Mouse (Mus musculus) hindbrain, embryonic 16.5 days (tissue): ENCODE measurements at regions not wholly inside any gene's neighbourhood (a gene's known extent, or its start where the extent isn't known, plus 50 kb on each side); places are given as distances from the start of the nearest gene placed in this dataset.

Source experiments
- ATAC-seq: fragments of 200-750 bp; cut with Nextera tagmentation; 2 replicates; pipeline ENCODE4 v1.8.0; 2017; ENCODE audit warnings: moderate TSS enrichment, moderate library complexity
- H3K27ac ChIP-seq: fragments of 300-500 bp; sonication (generic); 2 replicates; pipeline ENCODE4 v1.5.1; 2014; ENCODE audit warnings: low read depth, mild to moderate bottlenecking, control low read depth, low read length, moderate library complexity
- H3K27me3 ChIP-seq: fragments of 300-500 bp; sonication (generic); replicated peaks from 2 replicates; pipeline ENCODE4 v1.6.1; 2014; ENCODE audit warnings: low read length; ENCODE audit not compliant: control insufficient read depth, insufficient read depth
- H3K36me3 ChIP-seq: fragments of 300-500 bp; sonication (generic); 2 replicates; pipeline ENCODE4 v1.6.1; 2014; ENCODE audit warnings: mild to moderate bottlenecking, low read length, moderate library complexity, mixed read lengths; ENCODE audit not compliant: control insufficient read depth, insufficient read depth
- H3K4me1 ChIP-seq: fragments of 300-500 bp; sonication (generic); 2 replicates; pipeline ENCODE4 v1.6.1; 2014; ENCODE audit warnings: low read depth, low read length; ENCODE audit not compliant: control insufficient read depth, insufficient read depth
- H3K4me2 ChIP-seq: fragments of 300-500 bp; sonication (generic); 2 replicates; pipeline ENCODE4 v1.6.1; 2014; ENCODE audit warnings: mild to moderate bottlenecking, low read length, control low read depth, moderate library complexity
- H3K4me3 ChIP-seq: fragments of 300-500 bp; sonication (generic); 2 replicates; pipeline ENCODE4 v1.5.1; 2014; ENCODE audit warnings: mild to moderate bottlenecking, low read length, control low read depth, moderate library complexity
- H3K9ac ChIP-seq: fragments of 300-500 bp; sonication (generic); 2 replicates; pipeline ENCODE4 v1.6.1; 2014; ENCODE audit warnings: low read depth, mild to moderate bottlenecking, control low read depth, low read length, moderate library complexity
- H3K9me3 ChIP-seq: fragments of 300-500 bp; sonication (generic); 2 replicates; pipeline ENCODE4 v1.6.1; 2014; ENCODE audit warnings: mild to moderate bottlenecking, low read length, moderate library complexity; ENCODE audit not compliant: control insufficient read depth
- WGBS: fragments of 180-500 bp; shearing (Covaris S2); extraction: QIAGEN DNeasy Blood & Tissue Kit; methylation state at CpG from one replicate; pipeline ENCODE4 v1.1.7; 2014; 5-methylcytosine and 5-hydroxymethylcytosine counted together

GRCm38 (mm10) chrX:145848937-145849783 is 344.2 kb upstream of the Amot start:
- Histone ChIP-seq H3K4me2 (no peak overlapping the region), H3K27ac (no peak overlapping the region; the same call in 1 of the 2 replicates), H3K9me3 (no peaks in the 10 kb centered on the region), H3K27me3 (no peaks in the 10 kb centered on the region), H3K36me3 (no peaks in the 10 kb centered on the region), H3K4me3 (no peak overlapping the region), H3K9ac (no peak overlapping the region), H3K4me1 (no peaks in the 10 kb centered on the region)
- ATAC-seq, result peak; percentile 96
- WGBS, result 52% methylated on average over 13 of the region's 13 CpGs

- Histone ChIP-seq H3K27ac (no peak overlapping the region), H3K9ac (no peak overlapping the region), H3K9me3 (no peaks in the 10 kb centered on the region), H3K36me3 (no peaks in the 10 kb centered on the region), H3K4me1 (no peaks in the 10 kb centered on the region), H3K27me3 (no peaks in the 10 kb centered on the region), H3K4me2 (no peak overlapping the region), H3K4me3 (no peak overlapping the region)
- 71% methylated on average over 1 of the region's 1 CpGs for WGBS
- ATAC-seq, result no peak
Measured at GRCm38 (mm10) chrX:145833106-145833505, 328.1 kb upstream of the Amot start.

- Histone ChIP-seq H3K36me3 (no peaks in the 10 kb centered on the region), H3K27ac (no peak overlapping the region), H3K27me3 (no peaks in the 10 kb centered on the region), H3K9ac (no peak overlapping the region), H3K4me1 (no peaks in the 10 kb centered on the region), H3K9me3 (no peaks in the 10 kb centered on the region), H3K4me2 (no peak overlapping the region), H3K4me3 (no peak overlapping the region)
- 76% methylated on average over 1 of the region's 1 CpGs for WGBS
- no peak for ATAC-seq
Measured at GRCm38 (mm10) chrX:145812995-145813394, 308.0 kb upstream of the Amot start.
